Mouse (Mus musculus): ENCODE measurements at regions not wholly inside any gene's neighbourhood (a gene's known extent, or its start where the extent isn't known, plus 50 kb on each side); places are given as distances from the start of the nearest gene placed in this dataset.

DNA sequence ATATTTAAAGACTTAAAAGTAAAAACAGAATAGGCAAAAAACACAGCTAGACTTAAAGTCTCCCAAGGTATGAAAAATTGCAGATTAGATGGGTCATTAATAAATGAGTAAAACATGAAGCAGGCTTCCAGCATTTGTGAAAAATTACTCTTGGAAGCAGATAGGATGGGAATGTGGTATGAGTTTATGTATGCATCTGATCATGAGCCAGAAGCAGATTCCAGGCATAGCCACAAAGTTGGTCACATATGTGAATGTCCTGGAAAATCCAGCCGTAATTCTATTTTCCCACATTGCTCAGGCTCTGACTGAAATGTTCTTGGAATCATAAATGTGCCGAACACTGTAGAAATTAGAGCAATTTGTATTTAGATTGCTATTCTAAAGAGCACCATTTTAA lies 432.5 kb upstream of the Marcks start:
- no peaks in the 10 kb centered on the region for H3K27me3 ChIP-seq (replicated peaks; ENCODE audit: insufficient read depth, low read length)
- no peaks in the 10 kb centered on the region for H3K36me3 ChIP-seq (ENCODE audit: insufficient read depth, low read length)
- no peak overlapping the region for H3K27ac ChIP-seq (ENCODE audit: low read length)
- 75% methylated on average over 2 of the region's 2 CpGs for WGBS
- no peak for TF ChIP-seq EP300 (IDR thresholded peaks at IDR 0.05)
- no peak for TF ChIP-seq CTCF (IDR thresholded peaks at IDR 0.05)
- DNase-seq (ENCODE audit: low spot score) (no peak), ATAC-seq (no peak)
- no peak overlapping the region for H3K4me3 ChIP-seq (ENCODE audit: low read depth, low read length)
- no peaks in the 10 kb centered on the region for H3K9me3 ChIP-seq (ENCODE audit: low read length)
- H3K4me2 ChIP-seq (replicated peaks; ENCODE audit: low read depth, low read length), result no peak overlapping the region
- H3K4me1 ChIP-seq (ENCODE audit: insufficient read depth, low read depth, low read length), result no peaks in the 10 kb centered on the region
- H3K9ac ChIP-seq (replicated peaks; ENCODE audit: low read depth), result no peak overlapping the region

DNA sequence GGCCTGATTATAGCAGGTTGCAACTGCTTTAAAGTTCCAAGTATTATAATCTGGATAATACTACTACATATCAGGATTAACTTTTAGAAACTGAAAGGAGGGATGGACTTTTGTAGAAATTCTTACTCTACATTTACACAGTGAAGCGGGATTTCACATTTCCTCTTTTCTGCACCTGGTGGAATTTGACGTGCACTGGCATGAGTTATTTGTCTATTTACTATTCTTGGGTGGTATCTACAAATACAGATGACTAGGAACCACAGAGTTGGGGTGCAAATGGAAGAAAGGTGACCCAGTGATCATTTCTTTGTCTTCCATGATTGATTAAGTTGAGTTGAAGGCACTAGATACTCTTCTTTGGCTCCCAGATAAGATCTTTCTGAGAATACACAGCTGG lies 423.0 kb upstream of the Marcks start:
- 70% methylated on average over 2 of the region's 2 CpGs for WGBS
- ATAC-seq, result no peak
- no peaks in the 10 kb centered on the region for H3K27me3 ChIP-seq (replicated peaks; ENCODE audit: insufficient read depth, low read length)

DNA sequence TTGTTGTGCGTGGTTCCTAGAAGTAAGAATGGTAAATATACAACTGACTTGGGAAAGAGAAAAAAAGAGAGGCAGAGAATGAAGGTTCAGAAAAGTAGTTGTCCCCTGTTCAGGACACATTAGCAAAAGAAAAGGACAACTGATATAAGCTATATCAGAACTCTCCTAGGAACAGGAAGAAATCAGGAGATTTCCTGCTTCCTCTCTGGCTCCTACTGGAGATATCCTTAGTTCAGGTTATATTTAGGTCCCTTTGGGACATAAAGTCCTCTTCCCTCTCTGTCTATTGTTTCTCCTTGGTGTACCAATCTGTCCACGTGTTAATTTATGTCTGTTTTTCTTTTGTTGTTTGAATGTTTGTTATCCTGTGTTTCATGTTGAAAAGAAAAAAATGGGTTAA lies 410.7 kb upstream of the Marcks start:
- WGBS, result 70% methylated on average over 2 of the region's 2 CpGs

More for the DNA sequence above, 423.0 kb upstream of the Marcks start:
- DNase-seq (ENCODE audit: low spot score), result no peak
- no peaks in the 10 kb centered on the region for H3K36me3 ChIP-seq (ENCODE audit: insufficient read depth, low read length)
- H3K9me3 ChIP-seq (ENCODE audit: low read length), result no peaks in the 10 kb centered on the region
- no peak overlapping the region for H3K9ac ChIP-seq (replicated peaks; ENCODE audit: low read depth)
- no peaks in the 10 kb centered on the region for H3K4me1 ChIP-seq (ENCODE audit: insufficient read depth, low read depth, low read length)
- H3K4me3 ChIP-seq (ENCODE audit: low read depth, low read length), result no peak overlapping the region
- TF ChIP-seq EP300 (IDR thresholded peaks at IDR 0.05) (no peak), CTCF (IDR thresholded peaks at IDR 0.05) (no peak)
- H3K27ac ChIP-seq (ENCODE audit: low read length), result no peak overlapping the region
- no peak overlapping the region for H3K4me2 ChIP-seq (replicated peaks; ENCODE audit: low read depth, low read length)

DNA sequence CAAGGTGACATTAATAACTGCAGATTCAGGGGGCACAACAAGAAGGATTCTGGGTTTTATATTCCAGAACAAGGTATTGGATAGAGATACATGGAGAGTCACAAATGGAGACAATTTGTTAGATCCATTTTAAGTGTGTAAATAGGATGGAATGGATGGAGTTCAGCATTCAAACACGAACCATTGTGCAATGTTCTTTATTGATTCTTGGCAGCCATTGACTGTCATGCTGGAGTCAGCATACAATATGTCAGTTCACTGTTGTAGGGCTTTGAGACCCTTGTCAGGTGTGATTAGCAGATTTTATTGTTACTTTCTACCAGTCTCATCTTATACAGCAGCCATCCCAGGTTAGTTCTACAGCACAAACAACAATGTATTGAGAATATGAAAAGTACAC lies 402.0 kb upstream of the Marcks start:
- no peaks in the 10 kb centered on the region for H3K27me3 ChIP-seq (replicated peaks; ENCODE audit: insufficient read depth, low read length)
- no peak overlapping the region for H3K27ac ChIP-seq (ENCODE audit: low read length)
- H3K4me3 ChIP-seq (ENCODE audit: low read depth, low read length), result no peak overlapping the region
- no peak for ATAC-seq
- H3K9me3 ChIP-seq (ENCODE audit: low read length), result no peaks in the 10 kb centered on the region
- H3K36me3 ChIP-seq (ENCODE audit: insufficient read depth, low read length), result no peaks in the 10 kb centered on the region
- TF ChIP-seq EP300 (IDR thresholded peaks at IDR 0.05) (no peak), CTCF (IDR thresholded peaks at IDR 0.05) (no peak)
- H3K4me2 ChIP-seq (replicated peaks; ENCODE audit: low read depth, low read length), result no peak overlapping the region
- DNase-seq (ENCODE audit: low spot score), result no peak
- 62% methylated on average over 1 of the region's 1 CpGs for WGBS
- H3K4me1 ChIP-seq (ENCODE audit: insufficient read depth, low read depth, low read length), result no peaks in the 10 kb centered on the region
- H3K9ac ChIP-seq (replicated peaks; ENCODE audit: low read depth), result no peak overlapping the region

More for the DNA sequence above, 410.7 kb upstream of the Marcks start:
- TF ChIP-seq CTCF (IDR thresholded peaks at IDR 0.05), result no peak
- TF ChIP-seq EP300 (IDR thresholded peaks at IDR 0.05), result no peak
- no peaks in the 10 kb centered on the region for H3K9me3 ChIP-seq (ENCODE audit: low read length)
- H3K27me3 ChIP-seq (replicated peaks; ENCODE audit: insufficient read depth, low read length), result no peaks in the 10 kb centered on the region
- no peaks in the 10 kb centered on the region for H3K36me3 ChIP-seq (ENCODE audit: insufficient read depth, low read length)
- H3K4me1 ChIP-seq (ENCODE audit: insufficient read depth, low read depth, low read length), result no peaks in the 10 kb centered on the region
- H3K4me3 ChIP-seq (ENCODE audit: low read depth, low read length), result no peak overlapping the region
- H3K27ac ChIP-seq (ENCODE audit: low read length), result no peak overlapping the region
- no peak for DNase-seq (ENCODE audit: low spot score)
- H3K4me2 ChIP-seq (replicated peaks; ENCODE audit: low read depth, low read length), result no peak overlapping the region
- no peak overlapping the region for H3K9ac ChIP-seq (replicated peaks; ENCODE audit: low read depth)
- ATAC-seq, result no peak

DNA sequence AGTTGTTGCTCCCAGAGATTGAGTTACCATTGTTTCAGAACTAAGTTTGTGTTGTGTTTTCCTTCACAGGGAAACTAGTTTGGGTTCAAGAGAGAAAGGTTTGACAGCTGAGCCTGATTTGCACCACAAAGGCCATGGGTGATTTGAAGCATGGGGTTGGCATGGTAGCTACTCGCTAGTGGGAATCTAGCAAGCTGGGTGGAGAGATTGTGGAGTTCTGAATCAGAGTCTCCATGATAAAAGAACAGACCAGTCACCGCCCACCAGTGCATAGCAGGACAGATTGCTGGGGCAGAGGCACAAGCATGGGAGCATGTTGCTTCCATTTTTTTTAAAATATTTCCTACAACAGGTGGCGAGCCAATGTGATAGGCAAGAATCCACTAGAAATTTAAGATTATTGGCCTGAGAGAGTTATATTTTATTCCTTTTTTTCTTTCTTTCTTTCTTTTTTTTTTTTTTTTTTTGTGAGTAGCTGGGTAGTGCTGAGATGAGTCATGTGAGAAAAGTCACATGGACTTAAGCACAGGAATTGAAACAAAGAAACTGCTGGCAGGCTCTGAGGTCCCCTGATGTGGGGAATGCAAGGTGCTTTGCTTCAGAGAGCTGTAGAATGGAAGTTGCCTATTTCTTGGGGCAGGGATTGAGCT lies 367.4 kb upstream of the Marcks start:
- Histone ChIP-seq H3K4me2 (replicated peaks; ENCODE audit: low read depth, low read length) (no peak overlapping the region), H3K27me3 (replicated peaks; ENCODE audit: insufficient read depth, low read length) (no peaks in the 10 kb centered on the region), H3K4me3 (ENCODE audit: low read depth, low read length) (no peak overlapping the region), H3K9me3 (ENCODE audit: low read length) (no peaks in the 10 kb centered on the region), H3K4me1 (ENCODE audit: insufficient read depth, low read depth, low read length) (peaks cover 3% of the 10 kb centered on the region; the same call in 1 of the 2 replicates), H3K9ac (replicated peaks; ENCODE audit: low read depth) (no peak overlapping the region), H3K36me3 (ENCODE audit: insufficient read depth, low read length) (no peaks in the 10 kb centered on the region), H3K27ac (ENCODE audit: low read length) (no peak overlapping the region)
- no peak for DNase-seq (ENCODE audit: low spot score)
- 94% methylated on average over 3 of the region's 3 CpGs for WGBS
- TF ChIP-seq EP300 (IDR thresholded peaks at IDR 0.05) (no peak), CTCF (IDR thresholded peaks at IDR 0.05) (no peak)
- ATAC-seq, result no peak

DNA sequence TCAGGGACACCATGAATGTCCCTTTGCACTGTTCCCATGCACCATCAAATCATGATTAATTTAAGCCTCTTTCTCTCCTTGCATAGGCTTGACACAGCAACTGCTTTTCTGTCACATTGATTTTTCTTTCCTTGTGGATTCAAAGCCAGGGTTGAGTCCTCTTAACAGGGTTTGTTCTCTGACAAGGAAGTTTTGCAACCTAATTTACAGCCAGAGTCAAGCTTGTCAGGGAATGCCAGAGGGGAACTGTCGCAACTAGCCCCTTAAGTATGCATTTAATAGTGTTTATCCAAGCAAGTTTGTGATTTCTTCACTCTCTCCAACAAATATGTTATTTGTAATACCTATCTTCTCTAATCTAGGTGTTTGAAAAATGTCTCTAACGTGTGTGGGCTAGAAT lies 365.7 kb upstream of the Marcks start:
- Histone ChIP-seq H3K4me2 (replicated peaks; ENCODE audit: low read depth, low read length) (no peak overlapping the region), H3K4me3 (ENCODE audit: low read depth, low read length) (no peak overlapping the region), H3K36me3 (ENCODE audit: insufficient read depth, low read length) (no peaks in the 10 kb centered on the region), H3K9ac (replicated peaks; ENCODE audit: low read depth) (no peak overlapping the region), H3K4me1 (ENCODE audit: insufficient read depth, low read depth, low read length) (peaks cover 3% of the 10 kb centered on the region; the same call in 1 of the 2 replicates), H3K9me3 (ENCODE audit: low read length) (no peaks in the 10 kb centered on the region), H3K27me3 (replicated peaks; ENCODE audit: insufficient read depth, low read length) (no peaks in the 10 kb centered on the region), H3K27ac (ENCODE audit: low read length) (no peak overlapping the region)
- WGBS, result 29% methylated on average over 2 of the region's 2 CpGs
- peak; percentile 67 for ATAC-seq
- TF ChIP-seq CTCF (IDR thresholded peaks at IDR 0.05) (no peak), EP300 (IDR thresholded peaks at IDR 0.05) (no peak; the same call in 1 of the 2 replicates)
- peak; percentile 81 for DNase-seq (ENCODE audit: low spot score)

DNA sequence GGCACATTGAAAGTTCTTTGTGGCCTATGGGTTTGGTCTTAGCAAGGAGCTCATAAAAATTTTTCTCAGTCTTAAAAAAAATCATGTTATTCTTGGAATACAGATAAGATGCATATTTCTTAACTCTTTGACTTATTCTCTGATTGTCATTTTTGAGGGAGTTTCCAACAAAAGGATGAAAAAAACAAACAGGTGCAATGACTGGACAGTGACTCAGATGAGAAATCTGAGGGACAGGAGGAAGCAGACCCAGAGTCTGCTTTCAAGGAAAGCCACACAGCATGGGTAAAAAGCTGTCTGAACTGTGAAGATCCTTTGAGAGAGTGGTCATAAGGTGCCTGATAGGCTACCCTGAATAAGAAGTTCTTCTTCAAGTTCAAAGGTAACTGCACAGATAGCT lies 363.8 kb upstream of the Marcks start:
- no peaks in the 10 kb centered on the region for H3K36me3 ChIP-seq (ENCODE audit: insufficient read depth, low read length)
- no peak overlapping the region for H3K4me2 ChIP-seq (replicated peaks; ENCODE audit: low read depth, low read length)
- H3K27ac ChIP-seq (ENCODE audit: low read length), result no peak overlapping the region
- peaks cover 3% of the 10 kb centered on the region; the same call in 1 of the 2 replicates for H3K4me1 ChIP-seq (ENCODE audit: insufficient read depth, low read depth, low read length)
- H3K4me3 ChIP-seq (ENCODE audit: low read depth, low read length), result no peak overlapping the region
- H3K9me3 ChIP-seq (ENCODE audit: low read length), result no peaks in the 10 kb centered on the region
- no peak for DNase-seq (ENCODE audit: low spot score)
- ATAC-seq, result no peak
- no peaks in the 10 kb centered on the region for H3K27me3 ChIP-seq (replicated peaks; ENCODE audit: insufficient read depth, low read length)
- TF ChIP-seq CTCF (IDR thresholded peaks at IDR 0.05), result no peak
- no peak for TF ChIP-seq EP300 (IDR thresholded peaks at IDR 0.05)
- H3K9ac ChIP-seq (replicated peaks; ENCODE audit: low read depth), result no peak overlapping the region
